22 mouse cellular contexts compared by ENCODE assay signal in the genomic region with DNA sequence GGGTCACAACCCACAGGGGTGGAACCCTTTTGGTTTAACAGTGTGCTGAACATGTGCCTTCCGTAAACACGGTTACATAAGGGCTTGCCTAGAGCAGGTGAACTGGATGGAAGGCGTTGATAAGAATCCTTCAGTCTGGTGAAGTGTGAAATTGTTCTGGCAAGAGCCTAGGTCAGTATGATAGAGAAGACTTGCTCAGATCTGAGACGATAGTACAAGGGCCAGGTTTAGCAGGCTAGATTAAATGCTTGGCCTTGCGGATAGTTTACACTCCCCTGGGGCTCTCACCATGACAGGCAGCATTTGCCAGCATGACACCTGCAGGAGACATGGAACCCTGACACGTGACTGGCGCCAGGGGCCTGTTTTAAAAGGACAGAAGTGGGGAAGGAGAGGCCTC. TPM values are rescaled to one million over a fixed set of nuclear protein-coding genes. Genes with fewer than 3 reads are reported as not detected.
DNase-seq lines count a peak whose midpoint lies in the region; ATAC-seq lines count a peak whose summit lies in the region.
"Had no signal": no experiment of that assay in that cellular context is flagged by ENCODE, and none has a peak within 500 bp of the region (broad histone marks: within the 10 kb centered on the region; RNA-seq: fewer than 3 reads in every experiment).

No protein-coding gene starts in this region.

- H3K27ac ChIP-seq in embryonic facial prominence, embryonic 11.5 days (replicated peaks; ENCODE audit: low read depth, low read length) = no peak overlapping the region
- H3K27ac ChIP-seq in embryonic facial prominence, embryonic 10.5 days (replicated peaks) = no peak overlapping the region
- H3K27ac ChIP-seq in kidney, embryonic 14.5 days (ENCODE audit: low read depth, low read length) = peak overlapping the region; percentile 24; the same call in 1 of the 2 replicates
- H3K27ac ChIP-seq: gastrocnemius, adult 2 months; limb, embryonic 10.5 days had no signal

- no peaks in the 10 kb centered on the region for H3K4me1 ChIP-seq in embryonic facial prominence, embryonic 11.5 days (ENCODE audit: control insufficient read depth, insufficient read depth, low read length)
- H3K4me1 ChIP-seq in embryonic facial prominence, embryonic 10.5 days = peaks cover 6% of the 10 kb centered on the region; the same call in 1 of the 2 replicates
- H3K4me1 ChIP-seq in kidney, embryonic 14.5 days (ENCODE audit: control insufficient read depth, insufficient read depth, low read length) = 0 out of 2 replicates have a peak, but pooled peaks cover 4% of the 10 kb centered on the region
- H3K4me1 ChIP-seq: limb, embryonic 10.5 days had no signal

- no peak overlapping the region for H3K9ac ChIP-seq in embryonic facial prominence, embryonic 11.5 days (replicated peaks; ENCODE audit: low read length)
- H3K9ac ChIP-seq in kidney, embryonic 14.5 days (ENCODE audit: low read depth, low read length) = no peak overlapping the region

- no peaks in the 10 kb centered on the region for H3K36me3 ChIP-seq in embryonic facial prominence, embryonic 11.5 days (replicated peaks; ENCODE audit: control insufficient read depth, insufficient read depth, low read depth, low read length)
- peaks cover 28% of the 10 kb centered on the region for H3K36me3 ChIP-seq in embryonic facial prominence, embryonic 10.5 days (replicated peaks)
- peaks cover 15% of the 10 kb centered on the region for H3K36me3 ChIP-seq in kidney, embryonic 14.5 days (ENCODE audit: control insufficient read depth, insufficient read depth, low read length)

- no peaks in the 10 kb centered on the region for H3K9me3 ChIP-seq in embryonic facial prominence, embryonic 11.5 days (replicated peaks; ENCODE audit: control insufficient read depth, low read length)
- H3K9me3 ChIP-seq in embryonic facial prominence, embryonic 10.5 days = no peaks in the 10 kb centered on the region
- H3K9me3 ChIP-seq in kidney, embryonic 14.5 days (ENCODE audit: control insufficient read depth, low read length) = no peaks in the 10 kb centered on the region
- H3K9me3 ChIP-seq: limb, embryonic 10.5 days had no signal

- 0 out of 2 replicates have a peak, but pooled peaks have one; percentile 18 for ATAC-seq in embryonic facial prominence, embryonic 11.5 days (replicated peaks; ENCODE audit: insufficient number of reproducible peaks, low FRiP score, low TSS enrichment, low read depth)
- 0 out of 2 replicates have a peak, but pooled peaks have one; percentile 24 for ATAC-seq in kidney, embryonic 14.5 days (ENCODE audit: low FRiP score, low TSS enrichment)

- DNase-seq in embryonic facial prominence, embryonic 11.5 days (ENCODE audit: low spot score) = no peak
- no peak for DNase-seq in embryonic facial prominence, embryonic 10.5 days (ENCODE audit: low spot score)
- DNase-seq in retina, postnatal 1 day = peak; percentile 2
- DNase-seq in retina, embryonic 14.5 days (ENCODE audit: low spot score) = no peak
- no peak for DNase-seq in ovary, postnatal 10 days (ENCODE audit: low spot score)
- no peak for DNase-seq in gastrocnemius, postnatal 25 days
- DNase-seq: adrenal gland, adult 8-10 months; gastrocnemius, adult 2 months; heart, adult 18-20 months; lung, adult 2 months; midbrain, embryonic 14.5 days; thymus, postnatal 4 days had no signal

- no peak overlapping the region for H3K4me2 ChIP-seq in embryonic facial prominence, embryonic 11.5 days (ENCODE audit: low read depth, low read length)
- H3K4me2 ChIP-seq in kidney, embryonic 14.5 days (replicated peaks; ENCODE audit: low read depth, low read length) = no peak overlapping the region
- H3K4me2 ChIP-seq: liver, embryonic 11.5 days had no signal

- H3K27me3 ChIP-seq in embryonic facial prominence, embryonic 11.5 days (ENCODE audit: control insufficient read depth, insufficient read depth, low read length) = no peaks in the 10 kb centered on the region
- no peaks in the 10 kb centered on the region for H3K27me3 ChIP-seq in embryonic facial prominence, embryonic 10.5 days (replicated peaks; ENCODE audit: low read depth, poor library complexity, severe bottlenecking)
- no peaks in the 10 kb centered on the region for H3K27me3 ChIP-seq in kidney, embryonic 14.5 days (ENCODE audit: control insufficient read depth, insufficient read depth, low read length)

- H3K4me3 ChIP-seq in embryonic facial prominence, embryonic 11.5 days (ENCODE audit: low read depth, low read length) = no peak overlapping the region
- H3K4me3 ChIP-seq in embryonic facial prominence, embryonic 10.5 days = no peak overlapping the region
- H3K4me3 ChIP-seq in kidney, embryonic 14.5 days (ENCODE audit: low read length) = no peak overlapping the region
- H3K4me3 ChIP-seq: gastrocnemius, adult 2 months; limb, embryonic 10.5 days had no signal

- WGBS in embryonic facial prominence, embryonic 11.5 days = 57% methylated on average over 7 of the region's 7 CpGs
- 60% methylated on average over 7 of the region's 7 CpGs for WGBS in embryonic facial prominence, embryonic 10.5 days
- WGBS in kidney, embryonic 14.5 days = 51% methylated on average over 7 of the region's 7 CpGs

RNA-seq across cellular contexts. Expression of a gene that starts 20.1 kb away (rescaled TPM):
- 95.7 and 96.1 TPM in 2 replicates for polyA plus RNA-seq in embryonic facial prominence, embryonic 11.5 days (2014; fragmentation: Nextera tagmentation; extraction: Ambion mirVana)
- polyA plus RNA-seq in embryonic facial prominence, embryonic 10.5 days (2016; fragmentation: Nextera tagmentation; extraction: Ambion mirVana) = 98.8 and 102 TPM in 2 replicates
- polyA plus RNA-seq in kidney, embryonic 14.5 days (2014; fragmentation: Nextera tagmentation; extraction: Ambion mirVana) = 102 and 136 TPM in 2 replicates
- total RNA-seq in gastrocnemius, postnatal 25 days (2021) = 100 to 1,000 TPM; 107 to 108 TPM

RNA-seq across cellular contexts. Expression of a gene that starts 20.5 kb away (rescaled TPM):
- 14.7 and 19.3 TPM in 2 replicates for polyA plus RNA-seq in embryonic facial prominence, embryonic 11.5 days (2014; fragmentation: Nextera tagmentation; extraction: Ambion mirVana)
- 20.1 and 21.2 TPM in 2 replicates for polyA plus RNA-seq in embryonic facial prominence, embryonic 10.5 days (2016; fragmentation: Nextera tagmentation; extraction: Ambion mirVana)
- polyA plus RNA-seq in kidney, embryonic 14.5 days (2014; fragmentation: Nextera tagmentation; extraction: Ambion mirVana) = 29.1 and 33.6 TPM in 2 replicates
- 10 to 100 TPM; 21.9 to 22.9 TPM for total RNA-seq in gastrocnemius, postnatal 25 days (2021)

RNA-seq across cellular contexts. Expression of a gene that starts 36.2 kb away (rescaled TPM):
- polyA plus RNA-seq in embryonic facial prominence, embryonic 11.5 days (2014; fragmentation: Nextera tagmentation; extraction: Ambion mirVana) = not detected in 2 replicates
- not detected in 2 replicates for polyA plus RNA-seq in embryonic facial prominence, embryonic 10.5 days (2016; fragmentation: Nextera tagmentation; extraction: Ambion mirVana)
- polyA plus RNA-seq in kidney, embryonic 14.5 days (2014; fragmentation: Nextera tagmentation; extraction: Ambion mirVana) = not detected in 2 replicates
- total RNA-seq in gastrocnemius, postnatal 25 days (2021) = not detected
- total RNA-seq: adrenal gland, adult 8-10 months; gastrocnemius, adult 2 months; heart, adult 18-20 months; layer of hippocampus, adult 18-20 months; megakaryocyte progenitor cell, adult 5-6 weeks had no signal
- polyA plus RNA-seq: brain, embryonic 14.5 days; C2C12; heart, embryonic 16.5 days; hindbrain, embryonic 11.5 days; intestine, embryonic 14.5 days; limb, embryonic 10.5 days; liver, embryonic 11.5 days; lung, adult 2 months; midbrain, embryonic 14.5 days had no signal

RNA-seq across cellular contexts. Expression of a gene that starts 54.0 kb away (rescaled TPM):
- polyA plus RNA-seq in embryonic facial prominence, embryonic 11.5 days (2014; fragmentation: Nextera tagmentation; extraction: Ambion mirVana) = 89.3 and 92.7 TPM in 2 replicates
- 67.0 and 70.7 TPM in 2 replicates for polyA plus RNA-seq in embryonic facial prominence, embryonic 10.5 days (2016; fragmentation: Nextera tagmentation; extraction: Ambion mirVana)
- polyA plus RNA-seq in kidney, embryonic 14.5 days (2014; fragmentation: Nextera tagmentation; extraction: Ambion mirVana) = 74.8 and 106 TPM in 2 replicates
- 10 to 100 TPM; 59.2 to 65.4 TPM for total RNA-seq in gastrocnemius, postnatal 25 days (2021)
